Mouse (Mus musculus): ENCODE data around the gene Klk1. TPM values are rescaled to one million over a fixed set of nuclear protein-coding genes. Genes with fewer than 3 reads are reported as not detected.

Gene Klk1
- polyA plus RNA-seq, 1 experiment from 2014 or later: not detected

GRCm38 (mm10) chr7:44262791-44263643 lies 37.9 kb downstream of the Klk1 start:
- Histone ChIP-seq H3K4me3 (ENCODE audit: low read depth, low read length) (peak overlapping the region; percentile 21), H3K36me3 (ENCODE audit: control insufficient read depth, insufficient read depth, low read length) (no peaks in the 10 kb centered on the region), H3K4me1 (ENCODE audit: control insufficient read depth, insufficient read depth, low read length) (no peaks in the 10 kb centered on the region), H3K9me3 (replicated peaks; ENCODE audit: control insufficient read depth, low read length) (no peaks in the 10 kb centered on the region), H3K9ac (ENCODE audit: low read length) (peak overlapping the region; percentile 42; the same call in 1 of the 2 replicates), H3K4me2 (ENCODE audit: low read length) (peak overlapping the region; percentile 46), H3K27ac (ENCODE audit: low read depth, low read length) (no peak overlapping the region), H3K27me3 (replicated peaks; ENCODE audit: control insufficient read depth, insufficient read depth, low read length) (no peaks in the 10 kb centered on the region)
- DNase-seq (ENCODE audit: low spot score) (peak; percentile 98), ATAC-seq (peak; percentile 83)
- WGBS: 2% methylated on average over 34 of the region's 34 CpGs

GRCm38 (mm10) chr7:44268117-44268516 lies 43.0 kb downstream of the Klk1 start:
- Histone ChIP-seq H3K4me3 (ENCODE audit: low read depth, low read length) (no peak overlapping the region), H3K9ac (ENCODE audit: low read length) (no peak overlapping the region), H3K4me1 (ENCODE audit: control insufficient read depth, insufficient read depth, low read length) (no peaks in the 10 kb centered on the region), H3K36me3 (ENCODE audit: control insufficient read depth, insufficient read depth, low read length) (no peaks in the 10 kb centered on the region), H3K27me3 (replicated peaks; ENCODE audit: control insufficient read depth, insufficient read depth, low read length) (no peaks in the 10 kb centered on the region), H3K4me2 (ENCODE audit: low read length) (no peak overlapping the region), H3K27ac (ENCODE audit: low read depth, low read length) (no peak overlapping the region), H3K9me3 (replicated peaks; ENCODE audit: control insufficient read depth, low read length) (no peaks in the 10 kb centered on the region)
- DNase-seq (ENCODE audit: low spot score): no peak
- WGBS: 83% methylated on average over 11 of the region's 11 CpGs
- ATAC-seq: no peak

- Histone ChIP-seq H3K9ac (ENCODE audit: low read length) (no peak overlapping the region), H3K4me2 (ENCODE audit: low read length) (no peak overlapping the region), H3K27ac (ENCODE audit: low read depth, low read length) (no peak overlapping the region), H3K4me3 (ENCODE audit: low read depth, low read length) (no peak overlapping the region), H3K4me1 (ENCODE audit: control insufficient read depth, insufficient read depth, low read length) (no peaks in the 10 kb centered on the region), H3K9me3 (replicated peaks; ENCODE audit: control insufficient read depth, low read length) (no peaks in the 10 kb centered on the region), H3K36me3 (ENCODE audit: control insufficient read depth, insufficient read depth, low read length) (no peaks in the 10 kb centered on the region), H3K27me3 (replicated peaks; ENCODE audit: control insufficient read depth, insufficient read depth, low read length) (no peaks in the 10 kb centered on the region)
- WGBS: 91% methylated on average over 2 of the region's 2 CpGs
- DNase-seq (ENCODE audit: low spot score) (no peak), ATAC-seq (no peak)
Observed at GRCm38 (mm10) chr7:44269397-44269796, 44.2 kb downstream of the Klk1 start.

GRCm38 (mm10) chr7:44271309-44271708 lies 46.1 kb downstream of the Klk1 start:
- peak; percentile 46 for DNase-seq (ENCODE audit: low spot score)
- no peaks in the 10 kb centered on the region for H3K4me1 ChIP-seq (ENCODE audit: control insufficient read depth, insufficient read depth, low read length)
- ATAC-seq: no peak
- WGBS: 80% methylated on average over 2 of the region's 2 CpGs
- H3K9ac ChIP-seq (ENCODE audit: low read length): no peak overlapping the region
- H3K4me3 ChIP-seq (ENCODE audit: low read depth, low read length): no peak overlapping the region
- no peaks in the 10 kb centered on the region for H3K27me3 ChIP-seq (replicated peaks; ENCODE audit: control insufficient read depth, insufficient read depth, low read length)
- H3K27ac ChIP-seq (ENCODE audit: low read depth, low read length): no peak overlapping the region
- no peak overlapping the region for H3K4me2 ChIP-seq (ENCODE audit: low read length)
- H3K9me3 ChIP-seq (replicated peaks; ENCODE audit: control insufficient read depth, low read length): no peaks in the 10 kb centered on the region
- no peaks in the 10 kb centered on the region for H3K36me3 ChIP-seq (ENCODE audit: control insufficient read depth, insufficient read depth, low read length)

GRCm38 (mm10) chr7:44272546-44272945 lies 47.4 kb downstream of the Klk1 start:
- Histone ChIP-seq H3K27me3 (replicated peaks; ENCODE audit: control insufficient read depth, insufficient read depth, low read length) (no peaks in the 10 kb centered on the region), H3K4me1 (ENCODE audit: control insufficient read depth, insufficient read depth, low read length) (no peaks in the 10 kb centered on the region), H3K27ac (ENCODE audit: low read depth, low read length) (no peak overlapping the region), H3K4me3 (ENCODE audit: low read depth, low read length) (no peak overlapping the region), H3K9me3 (replicated peaks; ENCODE audit: control insufficient read depth, low read length) (no peaks in the 10 kb centered on the region), H3K9ac (ENCODE audit: low read length) (no peak overlapping the region), H3K4me2 (ENCODE audit: low read length) (no peak overlapping the region), H3K36me3 (ENCODE audit: control insufficient read depth, insufficient read depth, low read length) (no peaks in the 10 kb centered on the region)
- WGBS: 86% methylated on average over 7 of the region's 7 CpGs
- ATAC-seq (no peak), DNase-seq (ENCODE audit: low spot score) (no peak)

- WGBS: 64% methylated on average over 7 of the region's 7 CpGs
- Histone ChIP-seq H3K27ac (ENCODE audit: low read depth, low read length) (no peak overlapping the region), H3K36me3 (ENCODE audit: control insufficient read depth, insufficient read depth, low read length) (no peaks in the 10 kb centered on the region), H3K4me1 (ENCODE audit: control insufficient read depth, insufficient read depth, low read length) (no peaks in the 10 kb centered on the region), H3K27me3 (replicated peaks; ENCODE audit: control insufficient read depth, insufficient read depth, low read length) (no peaks in the 10 kb centered on the region), H3K9ac (ENCODE audit: low read length) (no peak overlapping the region), H3K4me2 (ENCODE audit: low read length) (no peak overlapping the region), H3K4me3 (ENCODE audit: low read depth, low read length) (no peak overlapping the region), H3K9me3 (replicated peaks; ENCODE audit: control insufficient read depth, low read length) (no peaks in the 10 kb centered on the region)
- ATAC-seq (no peak), DNase-seq (ENCODE audit: low spot score) (no peak)
Observed at GRCm38 (mm10) chr7:44273446-44273845, 48.3 kb downstream of the Klk1 start.

GRCm38 (mm10) chr7:44274096-44274495 lies 48.9 kb downstream of the Klk1 start:
- Histone ChIP-seq H3K4me3 (ENCODE audit: low read depth, low read length) (no peak overlapping the region), H3K36me3 (ENCODE audit: control insufficient read depth, insufficient read depth, low read length) (no peaks in the 10 kb centered on the region), H3K27ac (ENCODE audit: low read depth, low read length) (no peak overlapping the region), H3K4me1 (ENCODE audit: control insufficient read depth, insufficient read depth, low read length) (no peaks in the 10 kb centered on the region), H3K9ac (ENCODE audit: low read length) (no peak overlapping the region), H3K4me2 (ENCODE audit: low read length) (no peak overlapping the region), H3K27me3 (replicated peaks; ENCODE audit: control insufficient read depth, insufficient read depth, low read length) (no peaks in the 10 kb centered on the region), H3K9me3 (replicated peaks; ENCODE audit: control insufficient read depth, low read length) (no peaks in the 10 kb centered on the region)
- 44% methylated on average over 11 of the region's 11 CpGs for WGBS
- no peak for DNase-seq (ENCODE audit: low spot score)
- no peak for ATAC-seq

- H3K4me2 ChIP-seq (ENCODE audit: low read length): no peak overlapping the region
- 81% methylated on average over 3 of the region's 3 CpGs for WGBS
- H3K9ac ChIP-seq (ENCODE audit: low read length): no peak overlapping the region
- H3K4me1 ChIP-seq (ENCODE audit: control insufficient read depth, insufficient read depth, low read length): no peaks in the 10 kb centered on the region
- H3K36me3 ChIP-seq (ENCODE audit: control insufficient read depth, insufficient read depth, low read length): no peaks in the 10 kb centered on the region
- H3K9me3 ChIP-seq (replicated peaks; ENCODE audit: control insufficient read depth, low read length): no peaks in the 10 kb centered on the region
- no peak overlapping the region for H3K27ac ChIP-seq (ENCODE audit: low read depth, low read length)
- H3K4me3 ChIP-seq (ENCODE audit: low read depth, low read length): no peak overlapping the region
- DNase-seq (ENCODE audit: low spot score) (no peak), ATAC-seq (no peak)
- H3K27me3 ChIP-seq (replicated peaks; ENCODE audit: control insufficient read depth, insufficient read depth, low read length): no peaks in the 10 kb centered on the region
Observed at GRCm38 (mm10) chr7:44275546-44275945, 50.4 kb downstream of the Klk1 start.

- Histone ChIP-seq H3K36me3 (ENCODE audit: control insufficient read depth, insufficient read depth, low read length) (no peaks in the 10 kb centered on the region), H3K4me2 (ENCODE audit: low read length) (no peak overlapping the region), H3K9ac (ENCODE audit: low read length) (no peak overlapping the region), H3K4me3 (ENCODE audit: low read depth, low read length) (no peak overlapping the region), H3K27me3 (replicated peaks; ENCODE audit: control insufficient read depth, insufficient read depth, low read length) (no peaks in the 10 kb centered on the region), H3K4me1 (ENCODE audit: control insufficient read depth, insufficient read depth, low read length) (no peaks in the 10 kb centered on the region), H3K9me3 (replicated peaks; ENCODE audit: control insufficient read depth, low read length) (no peaks in the 10 kb centered on the region), H3K27ac (ENCODE audit: low read depth, low read length) (no peak overlapping the region)
- DNase-seq (ENCODE audit: low spot score) (no peak), ATAC-seq (no peak)
- WGBS: 72% methylated on average over 9 of the region's 10 CpGs
Observed at GRCm38 (mm10) chr7:44276461-44277249, 51.5 kb downstream of the Klk1 start.

Data from forebrain, embryonic 14.5 days (tissue).